Mouse (Mus musculus) ES-CJ7 (cell line): ENCODE results near the gene Acvrl1.

Experiments
- DNase-seq: peaks from one replicate; pipeline ENCODE4 v3.0.0; 2011; ENCODE audit warnings: low read depth, low spot score

Gene Acvrl1

DNA sequence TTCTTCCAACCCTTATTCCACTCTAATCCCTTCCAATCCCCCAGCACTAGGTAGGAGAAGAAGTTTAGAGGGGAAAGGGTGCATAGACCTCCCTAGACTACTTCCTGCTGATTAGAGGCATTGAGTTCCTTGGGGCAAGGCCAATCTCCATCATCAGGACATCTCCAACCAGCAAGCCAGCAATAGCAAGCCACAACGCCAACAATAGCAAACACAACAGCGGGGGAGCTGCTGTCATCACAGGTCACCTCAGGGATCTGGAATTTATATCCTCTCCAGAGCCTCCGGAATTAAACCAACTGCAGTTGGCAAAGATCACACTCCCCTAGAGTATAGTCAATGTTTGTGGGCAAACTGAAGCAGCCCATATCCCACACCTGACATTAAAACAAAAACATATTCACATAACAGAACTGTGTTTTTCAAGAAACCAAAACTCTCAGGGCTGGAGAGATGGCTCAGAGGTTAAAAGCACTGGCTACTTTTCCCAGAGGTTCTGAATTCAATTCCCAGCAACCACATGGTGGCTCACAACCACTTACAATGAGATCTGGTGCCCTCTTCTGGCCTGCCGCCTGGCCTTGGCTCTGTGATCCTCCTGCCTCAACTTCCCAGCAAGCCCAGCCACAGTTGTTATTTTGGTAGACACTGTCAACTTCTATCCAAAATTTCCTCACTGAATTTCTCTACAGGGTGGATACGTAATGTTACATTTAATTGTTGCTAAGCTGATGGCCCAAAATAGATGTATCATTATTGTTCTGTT, 20.2 kb upstream of the Acvrl1 start:
- DNase-seq: no peak

DNA sequence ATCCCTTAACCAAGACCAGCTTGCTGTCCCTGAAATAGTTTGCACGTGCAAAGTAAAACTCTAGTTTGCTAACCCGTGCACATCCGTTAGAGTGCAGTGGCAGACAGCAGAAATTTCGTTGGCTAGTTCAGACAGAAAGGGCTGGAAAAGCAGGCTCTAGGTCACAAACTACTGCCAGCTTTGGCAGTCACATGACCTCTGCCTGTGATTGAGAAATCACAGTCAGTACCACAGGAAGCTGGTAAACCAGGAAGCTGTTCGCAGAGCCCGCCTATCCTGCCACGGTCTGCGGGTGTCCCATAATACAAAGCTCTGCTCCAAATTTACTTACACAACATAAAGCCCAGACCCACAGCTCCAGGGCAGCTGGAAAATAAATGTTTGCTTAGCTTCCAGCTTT, 15.1 kb upstream of the Acvrl1 start:
- DNase-seq: no peak

DNA sequence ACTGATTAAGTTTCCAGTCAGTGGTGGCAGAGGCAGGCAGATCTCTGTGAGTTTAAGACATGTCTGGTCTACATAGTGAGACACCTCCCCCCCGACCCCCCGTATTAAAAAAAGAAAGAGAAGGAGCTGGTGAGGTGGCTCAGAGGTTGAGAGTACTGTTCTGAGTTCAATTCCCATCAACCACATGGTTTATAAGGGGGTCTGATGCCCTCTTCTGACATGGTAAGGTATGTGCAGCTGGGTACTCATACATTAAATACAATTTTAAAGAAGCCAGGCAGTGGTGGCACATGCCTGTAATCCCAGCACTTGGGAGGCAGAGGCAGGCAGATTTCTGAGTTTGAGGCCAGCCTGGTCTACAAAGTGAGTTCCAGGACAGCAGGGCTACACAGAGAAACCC, 14.5 kb upstream of the Acvrl1 start:
- DNase-seq: peak; percentile 60

DNA sequence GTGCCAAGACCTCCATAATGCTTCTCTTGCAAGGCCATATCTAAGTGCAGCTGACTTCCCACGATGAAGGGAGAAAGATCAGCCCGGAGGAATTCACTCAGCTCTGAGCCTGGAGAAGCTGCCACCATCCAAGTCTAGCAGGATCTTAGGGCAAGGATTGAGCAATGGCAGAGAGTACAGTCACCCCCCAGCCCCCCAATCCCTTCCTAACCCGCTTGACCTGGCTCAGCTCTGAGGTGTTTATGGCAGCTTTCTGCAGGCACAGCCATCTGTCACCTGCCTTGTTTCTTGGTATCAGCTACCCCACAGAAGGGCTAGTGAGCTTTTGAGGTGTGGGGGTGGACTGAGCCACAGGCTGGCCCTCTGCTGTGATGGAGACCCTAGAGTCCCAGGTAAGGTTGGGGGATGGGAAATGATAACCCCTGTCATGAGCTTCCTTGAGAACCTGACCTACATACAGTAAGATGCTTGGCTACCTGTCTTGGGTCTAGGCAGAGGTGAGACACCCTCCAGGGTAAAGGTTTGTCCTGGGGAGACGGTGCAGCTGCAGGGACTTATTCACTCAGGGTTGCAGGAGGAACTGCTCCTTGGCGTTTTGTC, 12.7 kb upstream of the Acvrl1 start, which contains the start of gene Ankrd33:
Ankrd33 (plus strand) TSS at position 245 of the 600 bp plus-strand sequence.
- no peak for DNase-seq

DNA sequence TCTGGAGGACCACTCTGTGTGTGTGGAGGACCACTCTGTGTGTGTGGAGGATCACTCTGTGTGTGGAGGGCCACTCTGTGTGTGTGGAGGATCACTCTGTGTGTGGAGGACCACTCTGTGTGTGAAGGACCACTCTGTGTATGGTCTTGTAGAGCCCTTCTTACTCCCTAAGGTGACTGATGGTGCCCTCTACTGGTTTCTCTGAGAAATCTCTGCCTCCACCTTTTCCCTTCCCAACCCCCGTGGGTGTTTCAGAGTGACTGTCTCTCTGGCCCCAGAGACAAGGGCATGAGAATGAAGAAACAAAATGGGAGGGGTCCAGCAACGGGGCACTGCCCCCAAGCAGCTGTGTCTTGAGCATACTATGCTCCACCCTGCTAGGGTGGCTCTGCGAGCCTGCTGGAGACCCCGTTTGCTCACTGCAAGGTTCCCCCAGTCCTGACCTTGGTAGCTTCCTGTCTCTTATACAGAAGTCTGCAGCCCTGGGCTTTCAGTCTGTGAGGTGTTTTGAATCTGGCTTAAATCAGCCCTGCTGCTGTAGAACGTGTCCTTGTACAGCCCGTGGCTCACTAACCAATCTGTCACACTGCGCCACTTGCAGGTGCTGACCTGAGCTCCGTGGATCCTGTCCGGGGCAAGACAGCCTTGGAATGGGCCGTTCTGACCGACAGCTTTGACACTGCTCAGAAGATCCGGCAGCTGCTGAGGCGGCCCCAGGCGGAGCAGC, 9.8 kb upstream of the Acvrl1 start:
- peak; percentile 76 for DNase-seq

DNA sequence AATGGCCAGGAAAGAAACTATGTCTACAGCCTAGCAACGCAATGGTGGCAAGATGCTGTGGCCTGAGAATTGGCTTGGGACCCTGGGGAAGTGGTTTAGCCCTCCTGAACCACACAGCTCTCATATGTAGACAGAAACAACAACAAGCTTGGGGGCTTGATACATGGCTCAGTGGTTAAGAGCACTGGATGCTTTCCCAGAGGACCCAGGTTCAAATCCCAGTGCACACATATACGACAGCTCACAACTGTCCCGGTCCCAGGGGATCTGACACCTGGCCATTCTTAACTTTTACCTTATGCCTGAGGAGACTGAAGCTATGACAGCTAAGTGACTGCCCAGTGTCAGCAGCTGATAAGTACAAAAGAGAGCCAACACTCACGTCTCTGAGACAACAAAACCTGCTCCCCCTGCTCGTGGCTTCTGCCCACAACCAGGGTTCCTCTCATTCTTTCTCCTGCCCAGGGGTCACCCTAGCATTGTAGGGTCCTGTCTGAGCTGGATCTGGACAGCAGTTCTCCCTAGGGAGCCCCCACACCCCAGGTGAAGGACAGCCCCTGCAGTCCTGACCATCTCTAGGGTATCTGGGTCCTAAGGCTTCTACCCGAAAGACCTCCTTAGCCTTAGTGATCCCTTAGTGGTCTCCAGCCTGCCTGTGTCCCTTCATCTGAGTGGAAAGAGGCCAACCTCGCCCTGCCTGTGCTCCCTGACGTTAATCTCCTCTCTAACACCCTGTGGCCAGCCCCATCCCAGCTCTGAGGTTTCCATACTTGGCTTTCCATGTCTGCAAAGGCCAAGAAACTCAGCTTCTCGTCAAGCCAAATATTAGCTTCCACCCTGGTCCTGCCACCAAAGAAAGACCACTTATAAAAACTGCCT, 6.7 kb upstream of the Acvrl1 start:
- DNase-seq: no peak

DNA sequence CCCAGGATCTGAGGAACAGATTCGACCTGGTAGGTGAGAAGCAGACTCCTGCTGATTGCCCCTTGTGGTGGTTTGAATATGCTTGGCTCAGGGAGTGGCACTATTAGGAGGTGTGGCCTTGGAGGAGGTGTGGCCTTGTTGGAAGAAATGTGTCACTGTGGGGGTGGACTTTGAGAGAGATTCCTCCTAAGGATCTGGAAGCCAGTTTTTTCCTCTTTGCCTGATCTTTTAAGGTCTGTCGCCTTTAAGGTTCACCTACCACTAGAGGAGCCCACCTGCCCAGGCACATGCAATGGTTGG, 6.1 kb upstream of the Acvrl1 start:
- peak; percentile 79 for DNase-seq

DNA sequence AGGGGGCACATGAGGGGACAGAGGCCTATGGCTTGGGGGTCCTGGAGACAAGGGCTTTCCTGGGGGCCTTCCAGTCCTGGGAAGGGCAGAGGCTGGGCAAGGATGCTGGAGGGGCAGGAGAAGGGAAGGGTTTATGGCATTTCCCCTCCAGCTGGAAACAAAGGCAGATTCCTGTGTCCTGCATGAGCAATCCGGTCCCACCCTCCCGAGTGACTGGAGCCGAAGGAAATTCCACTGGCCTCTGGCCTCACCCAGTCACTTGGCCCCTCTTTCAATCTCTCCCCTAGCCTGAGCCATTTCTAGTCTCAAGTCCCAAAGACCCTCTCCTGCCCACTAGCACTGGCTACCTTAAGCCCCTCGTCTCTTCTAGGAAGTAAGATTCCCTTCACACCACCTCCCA, 5.1 kb upstream of the Acvrl1 start:
- DNase-seq: no peak

DNA sequence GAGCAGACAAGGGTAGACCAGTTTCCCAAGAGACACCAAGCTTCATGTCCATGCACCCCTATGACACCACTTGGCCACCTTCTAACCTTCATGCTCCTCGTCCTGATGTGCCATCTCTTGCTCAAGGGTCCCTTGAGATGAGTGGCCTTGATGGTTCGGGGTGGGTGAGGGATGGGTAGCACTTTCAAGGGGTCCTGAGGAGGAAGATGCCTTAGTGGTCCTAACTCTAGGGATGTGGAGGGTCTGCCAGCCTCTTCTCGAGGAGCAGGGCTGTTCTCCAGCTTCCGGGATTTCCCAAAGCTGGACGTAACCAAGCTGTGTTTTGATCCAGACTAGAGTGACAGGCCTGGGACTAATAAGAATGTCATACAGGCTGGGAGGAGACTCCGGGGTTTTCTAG, 2.8 kb upstream of the Acvrl1 start:
- no peak for DNase-seq

DNA sequence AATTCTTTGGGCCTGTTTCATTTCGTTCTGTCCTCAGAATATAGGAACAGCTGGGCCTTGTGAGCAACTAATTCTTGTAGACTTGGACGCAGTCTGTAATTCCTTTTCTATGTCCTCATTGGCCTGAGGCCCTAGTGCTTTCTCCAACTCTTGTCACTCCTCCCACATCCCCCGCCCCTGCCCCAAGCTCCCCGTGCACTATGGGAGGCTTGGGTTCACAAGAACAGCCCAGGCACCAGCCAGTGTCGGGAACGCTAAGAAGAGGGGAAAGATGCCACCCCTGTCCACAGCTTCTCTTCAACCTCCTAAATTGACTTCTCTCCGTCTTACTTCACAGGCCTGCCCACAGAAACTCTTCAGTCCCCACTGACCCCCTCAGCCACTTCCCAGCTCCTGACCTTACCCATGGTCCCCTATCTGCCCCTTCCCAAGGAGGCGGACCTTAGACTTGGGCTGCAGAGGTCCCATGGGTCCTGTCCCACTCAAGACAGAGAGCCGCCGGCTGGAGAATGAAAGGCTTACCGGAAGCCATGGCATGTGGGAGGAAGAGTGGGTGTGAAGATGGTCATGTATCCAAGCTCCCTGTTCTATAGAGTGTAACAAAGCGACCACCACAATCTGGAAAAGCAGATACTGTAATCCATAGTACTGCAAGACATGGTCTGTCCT, 1.3 kb upstream of the Acvrl1 start:
- no peak for DNase-seq

DNA sequence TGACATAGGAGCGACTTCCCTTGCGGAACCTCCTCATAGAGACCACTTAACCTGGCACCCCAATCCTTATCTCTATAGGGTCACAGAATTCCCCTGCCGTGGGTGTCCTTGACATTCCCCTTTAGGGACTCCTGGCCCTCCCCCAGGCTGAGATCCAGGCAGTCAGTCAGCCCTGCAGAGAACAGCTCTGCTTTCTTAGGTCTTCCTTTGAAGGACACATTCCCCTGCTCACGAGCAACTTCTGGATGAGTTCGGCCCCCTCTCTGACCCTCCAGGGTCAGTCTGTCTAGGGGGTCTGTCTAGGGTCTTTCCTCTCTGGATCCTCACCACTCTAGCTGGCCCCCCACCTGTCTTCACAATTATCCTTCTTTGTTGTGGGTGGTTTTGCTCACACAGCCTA, 1.1 kb downstream of the Acvrl1 start:
- DNase-seq: no peak

DNA sequence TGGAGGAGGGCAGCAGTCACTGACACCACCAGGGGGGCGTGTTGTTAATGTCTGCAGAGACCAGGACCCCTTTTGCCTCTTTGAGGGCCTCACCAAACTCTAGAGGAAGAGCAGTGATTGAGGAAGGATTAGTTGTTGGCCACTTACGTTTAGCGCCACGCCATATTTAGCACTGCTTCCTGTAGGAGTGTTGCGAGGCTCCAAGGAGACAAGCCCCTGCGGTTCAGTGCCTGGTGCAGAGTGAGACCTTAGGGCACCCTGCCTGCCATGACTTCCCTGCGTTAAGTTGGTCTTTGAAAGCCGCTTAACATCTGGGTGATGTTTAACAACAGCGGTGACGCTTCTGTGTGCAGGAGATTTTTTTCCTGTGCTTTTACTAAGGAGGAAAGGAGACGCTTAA, 3.2 kb downstream of the Acvrl1 start:
- no peak for DNase-seq

DNA sequence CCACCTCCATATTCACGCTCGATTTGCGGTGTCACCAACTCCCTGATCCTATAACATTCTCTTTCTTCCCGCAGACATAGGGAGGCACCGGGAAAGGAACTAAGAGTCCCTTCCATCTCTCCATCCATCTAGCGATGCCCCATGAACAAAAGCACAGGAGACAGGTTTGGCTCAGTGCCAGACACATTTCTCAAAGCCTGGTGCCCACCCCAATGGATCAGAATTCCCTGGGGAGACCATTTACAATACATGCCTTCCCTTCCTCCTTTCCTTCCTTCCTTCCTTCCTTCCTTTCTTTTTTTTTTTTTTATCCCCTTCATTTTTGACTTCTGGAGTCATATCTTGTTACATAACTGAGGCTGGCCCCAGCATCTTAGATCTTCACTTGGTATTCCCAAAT, 3.7 kb downstream of the Acvrl1 start:
- DNase-seq: no peak

DNA sequence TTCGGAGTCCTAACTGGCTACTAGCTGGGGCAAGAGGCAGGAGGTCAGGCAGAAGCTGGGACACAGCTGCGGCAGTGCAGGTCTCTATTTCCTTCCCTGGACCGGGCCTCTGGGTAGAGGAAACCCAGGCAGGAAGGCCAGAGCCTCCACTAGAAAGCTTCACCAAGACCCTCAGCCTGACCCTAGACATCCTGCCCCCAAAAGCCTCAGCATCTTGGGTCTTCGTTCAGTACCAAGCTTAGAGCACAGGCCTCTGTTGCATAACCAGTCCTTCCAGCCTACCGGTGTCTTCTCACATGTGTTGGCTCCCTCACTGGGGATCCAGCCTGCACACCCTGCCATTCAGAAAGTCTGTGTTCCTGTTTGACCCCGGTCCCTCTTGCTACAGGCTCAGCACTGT, 4.4 kb downstream of the Acvrl1 start:
- no peak for DNase-seq

DNA sequence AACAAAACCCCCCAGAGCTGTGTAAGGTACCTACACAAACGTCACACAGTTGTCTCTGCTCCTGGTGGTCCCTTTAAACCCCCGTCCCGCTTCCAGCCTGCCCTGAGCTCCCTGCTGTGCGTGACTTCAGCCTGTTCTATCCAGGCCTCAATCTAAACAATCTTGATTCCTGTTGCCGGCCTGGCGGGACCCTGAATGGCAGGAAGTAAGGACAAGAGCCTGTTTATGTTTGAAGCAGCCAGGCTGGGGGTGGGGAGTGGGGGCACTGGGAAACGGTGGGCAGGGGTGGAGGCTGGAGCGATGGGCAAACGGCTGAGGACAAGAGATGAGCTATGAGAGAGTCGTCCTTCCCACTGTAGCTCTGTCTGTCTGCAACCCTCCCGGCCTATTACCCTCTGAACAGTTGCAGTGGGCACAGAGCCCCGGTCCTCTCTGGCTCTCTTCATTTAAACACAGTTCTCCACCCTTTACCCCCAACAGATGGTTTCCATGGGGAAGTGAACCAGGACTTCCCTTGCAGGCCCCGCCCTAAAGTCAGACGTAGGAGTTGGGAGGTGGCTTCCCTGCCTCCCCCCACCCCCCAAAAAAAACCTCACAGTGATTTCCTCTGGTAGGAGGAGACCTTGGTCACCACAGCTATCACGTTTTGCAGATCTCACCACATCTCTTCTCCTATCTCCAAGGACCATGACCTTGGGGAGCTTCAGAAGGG, 5.8 kb downstream of the Acvrl1 start:
- peak; percentile 59 for DNase-seq

DNA sequence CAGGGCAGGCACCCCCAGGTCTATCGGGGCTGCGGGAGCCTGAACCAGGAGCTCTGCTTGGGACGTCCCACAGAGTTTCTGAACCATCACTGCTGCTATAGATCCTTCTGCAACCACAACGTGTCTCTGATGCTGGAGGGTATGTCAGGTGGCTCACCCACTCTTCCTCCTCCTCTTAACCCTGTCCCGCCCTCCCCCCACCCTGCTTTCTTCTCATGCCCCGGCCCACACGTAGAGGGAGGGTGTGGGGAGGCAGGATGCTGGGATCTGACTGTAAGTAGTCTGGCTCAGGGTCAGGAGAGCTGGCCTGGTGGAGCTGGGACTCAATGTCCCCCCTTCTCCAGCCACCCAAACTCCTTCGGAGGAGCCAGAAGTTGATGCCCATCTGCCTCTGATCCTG, 7.1 kb downstream of the Acvrl1 start:
- DNase-seq: no peak

DNA sequence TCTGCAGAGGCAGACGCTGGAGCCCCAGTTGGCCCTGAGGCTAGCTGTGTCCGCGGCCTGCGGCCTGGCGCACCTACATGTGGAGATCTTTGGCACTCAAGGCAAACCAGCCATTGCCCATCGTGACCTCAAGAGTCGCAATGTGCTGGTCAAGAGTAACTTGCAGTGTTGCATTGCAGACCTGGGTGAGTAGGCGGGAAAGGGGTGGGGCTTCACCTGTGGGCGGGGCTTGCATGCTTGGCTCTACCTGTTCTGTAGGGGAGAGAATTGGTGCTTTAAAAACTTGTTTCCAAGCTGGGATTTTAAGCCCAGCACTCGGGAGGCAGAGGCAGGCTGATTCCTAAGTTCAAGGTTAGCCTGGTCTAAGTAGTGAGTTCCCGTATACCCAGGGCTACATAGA, 9.1 kb downstream of the Acvrl1 start:
- DNase-seq: peak; percentile 69

DNA sequence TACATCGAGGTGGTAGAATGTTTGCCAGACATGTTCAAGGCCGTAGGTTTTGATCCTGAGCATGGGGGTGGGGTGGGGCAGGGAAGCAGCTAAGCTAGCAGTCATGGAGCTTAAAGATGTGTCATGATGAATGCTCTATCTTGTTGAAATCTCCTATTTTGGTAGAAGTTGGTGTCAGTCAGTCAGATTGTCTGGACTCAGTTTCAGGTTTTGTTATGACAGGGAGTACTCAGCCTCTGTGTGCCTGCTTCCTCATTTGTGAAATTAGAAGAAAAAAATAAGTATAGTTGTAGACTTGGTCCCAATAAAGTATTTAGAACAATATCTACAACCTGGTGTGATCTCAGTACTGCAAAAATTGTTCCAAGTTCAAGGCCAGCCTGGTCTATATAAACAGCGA, 10.4 kb downstream of the Acvrl1 start:
- no peak for DNase-seq

DNA sequence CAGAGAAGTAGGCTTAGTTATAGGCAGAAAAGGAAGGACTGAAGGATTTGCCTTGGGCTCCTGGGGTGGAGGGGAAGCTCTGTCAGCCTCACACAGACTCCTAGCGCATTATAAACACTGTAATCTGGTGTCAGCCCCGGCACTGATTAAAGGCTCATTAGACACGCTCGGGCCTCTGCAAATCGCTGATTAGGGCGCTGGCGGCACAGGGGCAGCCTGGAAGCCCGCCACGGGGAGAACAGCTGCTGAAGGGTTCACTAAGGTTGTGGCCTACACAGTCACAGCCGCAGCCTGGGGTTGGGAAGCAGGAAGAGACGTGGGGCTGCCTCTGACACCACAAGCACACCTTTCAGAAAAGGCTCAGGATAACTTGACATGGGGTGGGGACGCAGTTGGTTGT, 11.6 kb downstream of the Acvrl1 start:
- no peak for DNase-seq

DNA sequence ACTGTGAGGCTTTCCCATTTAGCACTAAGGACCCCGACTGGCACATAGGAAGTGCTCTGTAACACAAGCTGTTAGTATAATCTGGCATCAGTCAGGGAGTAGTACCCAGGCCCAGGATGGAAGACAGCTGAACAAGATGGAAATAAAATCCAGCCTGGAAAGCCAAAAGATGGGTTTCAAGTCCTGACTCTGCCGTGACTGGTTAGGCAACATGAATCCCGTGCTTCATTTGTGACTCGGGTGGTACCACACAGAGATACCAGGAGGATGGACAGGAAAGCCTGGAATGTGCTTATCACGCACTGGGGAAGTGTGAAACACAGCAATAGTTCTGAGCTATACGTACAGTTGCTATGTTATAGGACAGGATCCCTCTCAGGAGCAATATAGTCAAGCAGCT, 12.3 kb downstream of the Acvrl1 start:
- no peak for DNase-seq

DNA sequence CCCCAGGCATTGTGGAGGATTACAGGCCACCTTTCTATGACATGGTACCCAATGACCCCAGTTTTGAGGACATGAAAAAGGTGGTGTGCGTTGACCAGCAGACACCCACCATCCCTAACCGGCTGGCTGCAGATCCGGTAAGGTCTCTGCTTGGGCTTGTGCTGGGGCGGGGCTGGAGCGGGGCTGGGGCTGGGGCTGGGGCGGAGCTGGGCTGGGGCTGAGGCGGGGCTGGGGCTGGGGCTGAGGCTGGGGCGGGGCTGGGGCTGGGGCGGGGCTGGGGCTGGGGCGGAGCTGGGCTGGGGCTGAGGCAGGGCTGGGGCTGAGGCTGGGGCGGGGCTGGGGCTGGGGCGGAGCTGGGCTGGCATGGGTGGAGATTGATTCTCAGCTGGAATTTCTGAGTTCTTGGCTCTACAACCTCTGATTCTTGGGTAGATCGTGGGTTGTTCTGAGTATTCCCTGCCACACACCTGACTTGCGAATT, 12.8 kb downstream of the Acvrl1 start:
- DNase-seq: peak; percentile 38
